Mouse (Mus musculus): Measurements from ENCODE around the gene Pdia5.

GRCm38 (mm10) chr16:35457011-35457419, 33.7 kb downstream of the Pdia5 start:
- no peak for TF ChIP-seq CTCF (IDR thresholded peaks at IDR 0.05; ENCODE audit: borderline replicate concordance, extremely low read depth, insufficient read depth, insufficient read length)
- TF ChIP-seq POLR2A (IDR thresholded peaks at IDR 0.05; ENCODE audit: borderline replicate concordance, extremely low read depth, insufficient read depth, insufficient read length, poor library complexity, severe bottlenecking), result no peak

All from brain, embryonic 14.5 days (tissue).